Mouse (Mus musculus): ENCODE measurements around the gene Il2rg. TPM values are rescaled to one million over a fixed set of nuclear protein-coding genes. Genes with fewer than 3 reads are reported as not detected.

Il2rg gene
- polyA plus RNA-seq, 2 experiments = 6.4 to 7.8 TPM

GRCm38 (mm10) chrX:101260441-101261325 is 7.4 kb downstream of the Il2rg start:
- Histone ChIP-seq H3K9ac (replicated peaks) (no peak overlapping the region), H3K4me1 (replicated peaks; ENCODE audit: control insufficient read depth in 2 of 2, insufficient read depth in 2 of 2, low read length in 1 of 2) (peaks cover 0 to 6% of the 10 kb centered on the region in 2 experiments; a peak in 1 of 4 replicates), H3K27ac (no peak overlapping the region), H3K4me2 (ENCODE audit: low read depth) (no peak overlapping the region), H3K36me3 (replicated peaks; ENCODE audit: control insufficient read depth, insufficient read depth, low read depth) (no peaks in the 10 kb centered on the region), H3K9me3 (ENCODE audit: control insufficient read depth, low read length) (no peaks in the 10 kb centered on the region), H3K27me3 (ENCODE audit: control insufficient read depth, insufficient read depth, low read length) (no peaks in the 10 kb centered on the region), H3K4me3 (ENCODE audit: insufficient read depth in 1 of 2, low read depth in 2 of 2, low read length in 2 of 2) (no peak overlapping the region)
- WGBS (ENCODE audit: insufficient replicate concordance) = 29% methylated on average over 13 of the region's 13 CpGs
- DNase-seq (ENCODE audit: low read depth in 3 of 3, low spot score in 3 of 3) (no peak), ATAC-seq (ENCODE audit: insufficient read depth) (peak; percentile 16; the same call in 1 of the 2 replicates)
- no peak for TF ChIP-seq CTCF (IDR thresholded peaks at IDR 0.05; ENCODE audit: low read depth)
- no peak for TF ChIP-seq EP300 (IDR thresholded peaks at IDR 0.05; ENCODE audit: low read depth)

GRCm38 (mm10) chrX:101256603-101257002 is 11.5 kb downstream of the Il2rg start:
- H3K4me3 ChIP-seq (ENCODE audit: insufficient read depth in 1 of 2, low read depth in 2 of 2, low read length in 2 of 2) = no peak overlapping the region
- no peaks in the 10 kb centered on the region for H3K36me3 ChIP-seq (replicated peaks; ENCODE audit: control insufficient read depth, insufficient read depth, low read depth)
- 83% methylated on average over 13 of the region's 13 CpGs for WGBS (ENCODE audit: insufficient replicate concordance)
- no peak for ATAC-seq (ENCODE audit: insufficient read depth)
- H3K4me1 ChIP-seq (replicated peaks; ENCODE audit: control insufficient read depth in 2 of 2, insufficient read depth in 2 of 2, low read length in 1 of 2) = peaks cover 0 to 9% of the 10 kb centered on the region in 2 experiments; a peak in 1 of 4 replicates
- no peak overlapping the region for H3K9ac ChIP-seq (replicated peaks)
- no peak for DNase-seq (ENCODE audit: low read depth in 3 of 3, low spot score in 3 of 3)
- TF ChIP-seq EP300 (IDR thresholded peaks at IDR 0.05; ENCODE audit: low read depth) = no peak
- TF ChIP-seq CTCF (IDR thresholded peaks at IDR 0.05; ENCODE audit: low read depth) = peak; percentile 49
- H3K27ac ChIP-seq = no peak overlapping the region
- H3K27me3 ChIP-seq (ENCODE audit: control insufficient read depth, insufficient read depth, low read length) = no peaks in the 10 kb centered on the region
- no peak overlapping the region for H3K4me2 ChIP-seq (ENCODE audit: low read depth)
- H3K9me3 ChIP-seq (ENCODE audit: control insufficient read depth, low read length) = no peaks in the 10 kb centered on the region

GRCm38 (mm10) chrX:101254740-101255139 is 13.3 kb downstream of the Il2rg start:
- peak overlapping the region; percentile 67 to 80 for H3K4me3 ChIP-seq (ENCODE audit: insufficient read depth in 1 of 2, low read depth in 2 of 2, low read length in 2 of 2)
- ATAC-seq (ENCODE audit: insufficient read depth) = peak; percentile 42

GRCm38 (mm10) chrX:101253952-101254729 is 13.9 kb downstream of the Il2rg start, which contains the start of gene Foxo4:
Foxo4 (plus strand) TSS chrX:101254528.
- Histone ChIP-seq H3K9ac (replicated peaks) (peak within 1 kb of the TSS; percentile 80), H3K36me3 (replicated peaks; ENCODE audit: control insufficient read depth, insufficient read depth, low read depth) (no peaks in the 10 kb centered on the region), H3K4me2 (ENCODE audit: low read depth) (peak within 1 kb of the TSS; percentile 62), H3K9me3 (ENCODE audit: control insufficient read depth, low read length) (no peaks in the 10 kb centered on the region), H3K27ac (peak within 1 kb of the TSS; percentile 59), H3K4me1 (replicated peaks; ENCODE audit: control insufficient read depth in 2 of 2, insufficient read depth in 2 of 2, low read length in 1 of 2) (0 out of 4 replicates have a peak, but pooled peaks cover 0 to 7% of the 10 kb centered on the region in 2 experiments), H3K4me3 (ENCODE audit: insufficient read depth in 1 of 2, low read depth in 2 of 2, low read length in 2 of 2) (peak within 1 kb of the TSS; percentile 67 to 80), H3K27me3 (ENCODE audit: control insufficient read depth, insufficient read depth, low read length) (no peaks in the 10 kb centered on the region)
- ATAC-seq (ENCODE audit: insufficient read depth) (peak; percentile 92), DNase-seq (ENCODE audit: low read depth in 3 of 3, low spot score in 3 of 3) (peak; percentile 79 to 84 (median 81))
- 16% methylated on average over 47 of the region's 47 CpGs for WGBS (ENCODE audit: insufficient replicate concordance)
- TF ChIP-seq CTCF (IDR thresholded peaks at IDR 0.05; ENCODE audit: low read depth) (no peak), EP300 (IDR thresholded peaks at IDR 0.05; ENCODE audit: low read depth) (no peak)

More at GRCm38 (mm10) chrX:101254740-101255139, 13.3 kb downstream of the Il2rg start:
- WGBS (ENCODE audit: insufficient replicate concordance) = 10% methylated on average over 26 of the region's 26 CpGs
- Histone ChIP-seq H3K9ac (replicated peaks) (peak overlapping the region; percentile 80), H3K36me3 (replicated peaks; ENCODE audit: control insufficient read depth, insufficient read depth, low read depth) (no peaks in the 10 kb centered on the region), H3K27me3 (ENCODE audit: control insufficient read depth, insufficient read depth, low read length) (no peaks in the 10 kb centered on the region), H3K27ac (peak overlapping the region; percentile 59), H3K9me3 (ENCODE audit: control insufficient read depth, low read length) (no peaks in the 10 kb centered on the region), H3K4me2 (ENCODE audit: low read depth) (peak overlapping the region; percentile 62), H3K4me1 (replicated peaks; ENCODE audit: control insufficient read depth in 2 of 2, insufficient read depth in 2 of 2, low read length in 1 of 2) (0 out of 4 replicates have a peak, but pooled peaks cover 0 to 7% of the 10 kb centered on the region in 2 experiments)
- DNase-seq (ENCODE audit: low read depth in 3 of 3, low spot score in 3 of 3) = no peak
- no peak for TF ChIP-seq CTCF (IDR thresholded peaks at IDR 0.05; ENCODE audit: low read depth)
- no peak for TF ChIP-seq EP300 (IDR thresholded peaks at IDR 0.05; ENCODE audit: low read depth)
